Mouse (Mus musculus) embryonic fibroblast, embryonic 13.5 days (primary cell): ENCODE measurements around the gene Lpo. TPM values are rescaled to one million over a fixed set of nuclear protein-coding genes. Genes with fewer than 3 reads are reported as not detected.
"Not testable (repeated sequence)": the region's sequence is repeated elsewhere in the genome, so short reads cannot be mapped to it uniquely, and the experiment has no call there.

ENCODE experiments used
- H3K27ac ChIP-seq: 2 replicates; pipeline ENCODE4 v1.5.1; 2012; ENCODE audit warnings: low read length, control low read depth, inconsistent platforms; ENCODE audit not compliant: insufficient read depth
- H3K4me1 ChIP-seq: 2 replicates; pipeline ENCODE4 v1.6.1; 2011; ENCODE audit warnings: low read length; ENCODE audit not compliant: control insufficient read depth, insufficient read depth
- H3K4me3 ChIP-seq: 2 replicates; pipeline ENCODE4 v1.5.1; 2011; ENCODE audit warnings: mild to moderate bottlenecking, control low read depth, low read length; ENCODE audit not compliant: insufficient read depth
- CTCF ChIP-seq: IDR thresholded peaks from 2 replicates; pipeline ENCODE4 v1.5.1; 2011; ENCODE audit warnings: mild to moderate bottlenecking, control low read depth, low read length, moderate library complexity, borderline replicate concordance; ENCODE audit not compliant: insufficient read depth
- POLR2A ChIP-seq: IDR thresholded peaks from 2 replicates; pipeline ENCODE4 v1.6.1; 2011; ENCODE audit warnings: low read depth, mild to moderate bottlenecking, control low read depth, low read length, moderate library complexity
- polyA plus RNA-seq: library from polyadenylated mRNA; stranded (reverse); fragments of >200 nt; gene quantifications from 2 replicates; pipeline ENCODE4 v1.2.4, GENCODE M21; 2011; ENCODE audit warnings: low read depth; ENCODE audit not compliant: missing spikeins, insufficient read length

The Lpo gene
- not detected in 2 replicates for polyA plus RNA-seq

GRCm38 (mm10) chr11:87828239-87828900, at the start of gene Lpo:
TSS of gene Lpo (minus strand) at chr11:87828289.
- H3K27ac ChIP-seq: no peak within 1 kb of the TSS
- H3K4me3 ChIP-seq: no peak within 1 kb of the TSS
- TF ChIP-seq POLR2A: no peak
- no peak for TF ChIP-seq CTCF
- no peaks in the 10 kb centered on the region for H3K4me1 ChIP-seq

- Histone ChIP-seq H3K4me3 (no peak within 1 kb of the TSS), H3K4me1 (no peaks in the 10 kb centered on the region), H3K27ac (no peak within 1 kb of the TSS)
- TF ChIP-seq POLR2A: no peak
- TF ChIP-seq CTCF: no peak
Measured at GRCm38 (mm10) chr11:87875436-87875835, 47.3 kb upstream of the Lpo start, which contains the start of gene Epx. TSS of gene Epx (minus strand) at chr11:87875536.

GRCm38 (mm10) chr11:87871766-87872165, 43.7 kb upstream of the Lpo start:
- H3K27ac ChIP-seq: no peak overlapping the region
- H3K4me1 ChIP-seq: no peaks in the 10 kb centered on the region
- no peak overlapping the region for H3K4me3 ChIP-seq
- TF ChIP-seq CTCF (no peak), POLR2A (no peak)

- TF ChIP-seq POLR2A (no peak), CTCF (no peak)
- Histone ChIP-seq H3K27ac (no peak overlapping the region), H3K4me1 (no peaks in the 10 kb centered on the region), H3K4me3 (no peak overlapping the region)
Measured at GRCm38 (mm10) chr11:87870096-87870495, 42.0 kb upstream of the Lpo start.

GRCm38 (mm10) chr11:87866891-87867290, 38.8 kb upstream of the Lpo start:
- not testable (repeated sequence) for H3K27ac ChIP-seq, H3K4me1 ChIP-seq, H3K4me3 ChIP-seq

- H3K4me3 ChIP-seq: no peak overlapping the region
- H3K4me1 ChIP-seq: no peaks in the 10 kb centered on the region
- TF ChIP-seq POLR2A (no peak), CTCF (no peak)
- H3K27ac ChIP-seq: no peak overlapping the region
Measured at GRCm38 (mm10) chr11:87862805-87863204, 34.7 kb upstream of the Lpo start.

GRCm38 (mm10) chr11:87860426-87860825, 32.3 kb upstream of the Lpo start:
- TF ChIP-seq POLR2A (no peak), CTCF (no peak)
- Histone ChIP-seq H3K4me3 (no peak overlapping the region), H3K27ac (no peak overlapping the region), H3K4me1 (no peaks in the 10 kb centered on the region)

GRCm38 (mm10) chr11:87859273-87859672, 31.2 kb upstream of the Lpo start:
- Histone ChIP-seq H3K4me3 (no peak overlapping the region), H3K4me1 (no peaks in the 10 kb centered on the region), H3K27ac (no peak overlapping the region)
- TF ChIP-seq POLR2A: no peak

- TF ChIP-seq CTCF: no peak
- TF ChIP-seq POLR2A: no peak
Measured at GRCm38 (mm10) chr11:87854550-87854949, 26.5 kb upstream of the Lpo start.

GRCm38 (mm10) chr11:87853597-87853954, 25.5 kb upstream of the Lpo start:
- TF ChIP-seq CTCF (no peak), POLR2A (no peak)
- H3K27ac ChIP-seq: no peak overlapping the region
- no peaks in the 10 kb centered on the region for H3K4me1 ChIP-seq
- peak overlapping the region; percentile 45 for H3K4me3 ChIP-seq

More at GRCm38 (mm10) chr11:87854550-87854949, 26.5 kb upstream of the Lpo start:
- Histone ChIP-seq H3K4me1 (no peaks in the 10 kb centered on the region), H3K4me3 (no peak overlapping the region), H3K27ac (no peak overlapping the region)

GRCm38 (mm10) chr11:87852690-87853596, 24.9 kb upstream of the Lpo start, which contains the start of gene Mks1:
TSS of gene Mks1 (plus strand) at chr11:87853215.
- Histone ChIP-seq H3K4me1 (no peaks in the 10 kb centered on the region), H3K4me3 (peak within 1 kb of the TSS; percentile 45), H3K27ac (no peak within 1 kb of the TSS)
- TF ChIP-seq CTCF (no peak), POLR2A (peak; percentile 67)
